Mouse (Mus musculus) spleen, postnatal 36 days (tissue): ENCODE data around the gene Rora.

Experiments used
- DNase-seq, 2 experiments: peaks; one replicate each; pipeline ENCODE4 v3.0.0; 2022; ENCODE audit warnings: low spot score in 2 of 2, mixed read lengths in 1 of 2

Rora gene

DNA sequence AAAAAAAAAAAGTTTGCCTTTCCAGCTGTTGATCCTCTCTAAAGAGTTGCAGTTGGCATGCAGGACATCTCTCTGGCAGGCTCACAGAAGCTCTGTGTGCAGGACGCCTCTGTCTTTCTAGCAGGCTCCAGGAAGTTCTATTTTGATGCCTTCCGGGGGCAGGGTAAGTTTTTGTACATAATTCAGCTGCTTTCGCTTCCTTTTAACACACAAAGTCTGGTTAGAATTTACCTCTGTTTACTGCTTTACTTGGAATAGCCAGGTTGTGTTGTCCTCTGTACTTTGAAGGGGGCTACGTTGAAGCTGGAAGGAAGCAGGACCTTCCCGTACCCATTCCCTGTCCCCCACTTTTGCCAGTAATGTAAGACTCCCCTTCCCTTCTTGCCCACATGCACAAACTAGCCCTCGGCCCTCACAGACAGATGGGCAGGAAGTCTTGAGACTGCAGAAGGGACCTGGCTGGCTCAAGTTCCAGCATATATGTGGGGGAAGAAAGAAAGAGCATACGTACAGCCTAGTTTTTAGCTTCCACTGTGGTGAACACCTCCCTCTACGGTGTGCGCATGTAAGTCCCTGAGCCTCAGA is 231.0 kb downstream of the Rora start:
- peak; percentile 76 to 81 for DNase-seq

GRCm38 (mm10) chr9:68888670-68889069 is 235.1 kb downstream of the Rora start:
- DNase-seq, result peak; percentile 13 to 29

GRCm38 (mm10) chr9:68891431-68891830 is 237.8 kb downstream of the Rora start:
- DNase-seq, result no peak

- no peak for DNase-seq
Observed at GRCm38 (mm10) chr9:68892356-68892755, 238.8 kb downstream of the Rora start.

DNA sequence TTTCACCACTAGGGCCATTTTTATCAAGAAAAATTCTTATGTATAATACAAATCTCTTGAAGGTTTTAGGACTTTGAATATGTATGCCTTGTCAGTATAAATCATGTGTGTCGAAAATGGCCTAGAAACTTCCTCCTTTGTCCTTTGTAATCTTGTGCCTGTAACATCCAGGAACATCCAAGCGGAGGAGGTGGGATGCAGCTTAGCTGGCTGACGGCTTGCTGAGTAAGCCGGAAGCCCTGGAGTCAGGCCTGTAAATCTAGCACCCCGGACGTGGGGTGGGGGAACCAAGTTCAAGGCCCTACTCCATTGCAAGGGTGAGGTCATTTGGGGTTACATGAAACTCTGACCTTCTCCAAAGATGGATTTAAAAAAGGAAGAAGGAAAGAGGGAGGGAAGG is 239.3 kb downstream of the Rora start:
- DNase-seq, result no peak

- DNase-seq, result no peak
Observed at GRCm38 (mm10) chr9:68898286-68898685, 244.7 kb downstream of the Rora start.

DNA sequence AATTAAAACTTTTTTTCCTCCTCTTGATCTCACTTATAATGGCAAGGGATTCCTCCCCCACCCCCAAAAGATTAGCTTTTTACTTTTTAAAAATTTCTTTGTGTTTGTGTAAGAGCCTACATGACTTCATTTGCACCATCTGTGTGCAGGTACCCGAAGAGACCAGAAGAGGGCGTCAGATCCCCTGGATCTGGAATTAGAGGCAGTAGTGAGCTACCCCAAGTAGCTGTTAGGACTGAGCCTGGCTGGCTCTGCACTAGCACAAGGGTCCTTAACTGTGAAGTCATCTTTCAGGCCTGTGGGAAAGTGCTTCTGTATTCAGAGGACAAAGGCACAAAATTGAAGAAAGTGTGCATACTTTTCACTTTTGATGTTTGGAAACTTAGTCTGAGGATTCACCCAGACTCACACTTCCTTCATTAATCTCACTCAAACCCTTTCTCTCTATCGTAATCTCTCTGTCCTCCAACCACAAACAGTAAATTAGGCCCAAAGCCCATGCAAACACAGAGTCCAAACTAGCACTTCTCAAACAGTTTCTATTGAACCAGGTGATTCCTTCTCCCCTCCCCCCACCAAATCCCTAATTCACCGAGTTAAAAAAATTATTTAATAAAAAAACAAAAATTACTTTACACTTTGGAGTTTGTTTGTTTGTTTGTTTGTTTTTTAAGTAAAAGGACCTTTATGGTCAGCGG is 246.1 kb downstream of the Rora start:
- DNase-seq, result no peak

DNA sequence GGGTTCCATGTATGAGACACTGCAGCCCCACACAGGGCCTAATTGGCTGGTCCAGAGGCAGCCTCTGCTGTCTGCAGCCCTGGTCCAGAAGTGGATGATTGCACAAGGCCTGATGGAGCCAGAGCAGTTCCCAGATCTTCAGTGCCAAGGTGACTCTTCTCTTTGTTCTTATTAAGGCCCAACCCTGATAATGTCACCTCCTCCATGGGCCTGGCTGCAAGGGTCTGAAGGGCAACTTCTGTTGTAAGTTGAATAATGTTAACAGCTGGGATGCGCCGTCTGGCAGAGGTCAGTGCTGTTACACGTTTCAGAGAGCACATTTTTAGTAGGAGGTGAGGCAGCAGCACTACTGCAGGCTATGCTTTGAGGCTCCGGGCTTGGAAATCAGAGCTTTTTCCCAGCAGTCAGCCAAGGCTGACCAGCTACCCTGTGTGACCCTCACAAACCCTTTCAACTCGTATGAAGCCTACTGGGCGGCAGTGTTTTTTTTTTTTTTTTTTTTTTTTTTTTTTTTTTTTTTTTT is 252.8 kb downstream of the Rora start:
- no peak for DNase-seq

- no peak for DNase-seq
Observed at GRCm38 (mm10) chr9:68912483-68913151, 259.0 kb downstream of the Rora start.

GRCm38 (mm10) chr9:68913191-68913697 is 259.7 kb downstream of the Rora start:
- no peak for DNase-seq

GRCm38 (mm10) chr9:68914541-68915275 is 261.1 kb downstream of the Rora start:
- no peak for DNase-seq

- no peak for DNase-seq
Observed at GRCm38 (mm10) chr9:68916741-68917140, 263.2 kb downstream of the Rora start.

GRCm38 (mm10) chr9:68923128-68923601 is 269.6 kb downstream of the Rora start:
- DNase-seq, result no peak

GRCm38 (mm10) chr9:68926406-68926805 is 272.8 kb downstream of the Rora start:
- DNase-seq, result no peak

DNA sequence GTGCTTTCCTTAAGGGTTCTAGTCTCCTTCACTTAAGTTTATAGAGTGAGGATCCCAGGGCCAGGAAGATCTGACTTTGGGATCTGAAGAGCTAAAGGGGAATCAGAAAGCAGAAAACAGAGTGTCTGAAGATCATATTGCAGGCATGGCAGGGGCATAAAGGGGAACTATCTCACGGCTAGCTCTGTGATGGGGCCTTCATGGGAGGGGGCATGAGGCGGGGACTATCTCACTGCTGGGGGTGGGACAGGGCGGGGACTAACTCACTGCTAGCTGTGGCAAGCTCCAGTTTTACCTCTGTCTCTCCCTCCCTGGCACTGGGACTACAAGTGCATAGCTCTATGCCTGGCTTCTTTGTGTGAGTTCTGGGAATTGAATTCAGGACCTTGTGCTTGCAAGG is 279.6 kb downstream of the Rora start:
- no peak for DNase-seq

GRCm38 (mm10) chr9:68934238-68934637 is 280.7 kb downstream of the Rora start:
- no peak for DNase-seq

GRCm38 (mm10) chr9:68935611-68936010 is 282.0 kb downstream of the Rora start:
- DNase-seq, result no peak

- no peak for DNase-seq
Observed at GRCm38 (mm10) chr9:68941037-68941436, 287.5 kb downstream of the Rora start.

DNA sequence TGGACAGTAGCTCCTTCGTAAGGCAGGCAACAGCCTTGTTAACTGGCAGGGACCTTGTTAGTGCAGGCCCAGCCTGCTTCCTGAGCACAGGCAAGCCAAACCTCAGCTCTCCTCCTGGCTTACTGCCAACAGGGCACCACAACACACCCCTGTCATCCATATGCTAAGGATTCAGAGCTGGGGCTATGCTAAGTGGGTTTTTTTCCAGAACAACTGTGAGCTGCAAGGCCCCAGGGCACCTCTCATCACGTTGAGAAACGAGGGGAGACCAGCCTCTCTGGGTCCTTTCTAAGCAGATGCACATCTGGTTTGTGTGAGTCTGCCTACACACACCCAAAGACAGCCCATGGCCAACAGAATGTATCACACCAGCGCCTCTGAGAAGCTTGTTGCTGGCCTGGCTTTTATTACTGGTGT is 289.0 kb downstream of the Rora start:
- no peak for DNase-seq

- DNase-seq, result no peak
Observed at GRCm38 (mm10) chr9:68944026-68944425, 290.4 kb downstream of the Rora start.

DNA sequence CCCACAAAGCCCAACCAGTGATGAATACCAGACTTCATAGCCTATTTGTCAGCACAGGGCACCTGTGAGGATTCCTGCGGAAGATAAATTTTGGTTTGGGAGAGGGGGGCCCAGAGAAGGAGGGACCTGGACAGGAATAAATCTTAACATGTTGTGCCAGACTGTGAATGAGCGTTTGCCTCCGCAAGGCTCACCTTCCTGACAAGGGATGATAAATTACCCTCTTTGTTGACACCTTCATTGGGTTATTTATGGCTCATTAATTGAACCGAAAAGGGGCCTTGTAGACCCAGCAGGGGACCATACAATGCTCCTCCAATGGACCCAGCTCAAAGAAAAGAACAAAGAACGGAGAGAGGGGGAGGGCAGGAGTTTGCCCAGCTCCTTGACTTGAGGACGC is 294.1 kb downstream of the Rora start:
- DNase-seq, result no peak

DNA sequence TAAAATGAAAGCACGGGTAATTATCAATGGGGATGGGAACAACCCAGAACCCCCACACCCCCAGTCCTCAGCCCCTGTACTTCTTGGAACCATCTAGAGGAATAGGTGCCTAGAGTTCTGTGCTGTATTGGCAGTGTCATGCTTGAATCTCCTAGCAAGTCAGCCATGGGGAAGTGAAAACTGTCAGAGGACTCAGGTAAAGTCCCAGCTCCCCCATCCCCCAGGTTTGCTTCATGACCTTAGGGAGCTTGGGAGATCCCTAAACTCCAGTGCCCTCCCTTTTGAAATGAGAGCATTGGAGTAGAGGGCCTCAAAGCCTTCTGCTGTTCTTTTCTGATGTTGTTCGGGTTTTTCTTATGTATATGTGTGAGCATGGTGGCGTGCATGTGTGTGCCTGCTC is 294.6 kb downstream of the Rora start:
- peak; percentile 35 to 38 for DNase-seq
